Mouse (Mus musculus): Measurements from ENCODE around the gene Gm49450.
"Not testable (repeated sequence)": the region's sequence is repeated elsewhere in the genome, so short reads cannot be mapped to it uniquely, and the experiment has no call there.

Gene Gm49450

GRCm38 (mm10) chr15:98923031-98923537 lies 30.3 kb downstream of the Gm49450 start:
- DNase-seq, result no peak

GRCm38 (mm10) chr15:98922581-98922980 lies 30.8 kb downstream of the Gm49450 start:
- DNase-seq, result peak; percentile 60

- no peak for DNase-seq
Measured at GRCm38 (mm10) chr15:98921510-98921909, 31.8 kb downstream of the Gm49450 start.

GRCm38 (mm10) chr15:98918499-98918895 lies 34.9 kb downstream of the Gm49450 start:
- DNase-seq, result not testable (repeated sequence)

GRCm38 (mm10) chr15:98917538-98918498 lies 35.5 kb downstream of the Gm49450 start, which contains the start of gene Lmbr1l:
Lmbr1l (minus strand) TSS chr15:98918231.
- peak; percentile 99 for DNase-seq

GRCm38 (mm10) chr15:98917091-98917490 lies 36.3 kb downstream of the Gm49450 start:
- DNase-seq, result no peak

- DNase-seq, result peak; percentile 26
Measured at GRCm38 (mm10) chr15:98916016-98916415, 37.3 kb downstream of the Gm49450 start.

- no peak for DNase-seq
Measured at GRCm38 (mm10) chr15:98914903-98915302, 38.4 kb downstream of the Gm49450 start.

- peak; percentile 54 for DNase-seq
Measured at GRCm38 (mm10) chr15:98904692-98905091, 48.7 kb downstream of the Gm49450 start.

- DNase-seq, result no peak
Measured at GRCm38 (mm10) chr15:98902600-98902999, 50.8 kb downstream of the Gm49450 start.

- DNase-seq, result no peak
Measured at GRCm38 (mm10) chr15:98901530-98901929, 51.8 kb downstream of the Gm49450 start.

- DNase-seq, result peak; percentile 32
Measured at GRCm38 (mm10) chr15:98897928-98898800, 55.2 kb downstream of the Gm49450 start, which contains the start of gene Dhh. Dhh (minus strand) TSS chr15:98898540.

GRCm38 (mm10) chr15:98897495-98897894 lies 55.9 kb downstream of the Gm49450 start:
- peak; percentile 15 for DNase-seq

- peak; percentile 25 for DNase-seq
Measured at GRCm38 (mm10) chr15:98895635-98896589, 57.4 kb downstream of the Gm49450 start.

- DNase-seq, result no peak
Measured at GRCm38 (mm10) chr15:98894746-98895634, 58.4 kb downstream of the Gm49450 start.

GRCm38 (mm10) chr15:98893940-98894745 lies 59.2 kb downstream of the Gm49450 start, which contains the start of gene Rhebl1:
Rhebl1 (minus strand) TSS chr15:98894540.
- peak; percentile 64 for DNase-seq

- no peak for DNase-seq
Measured at GRCm38 (mm10) chr15:98893036-98893435, 60.3 kb downstream of the Gm49450 start.

- DNase-seq, result peak; percentile 66
Measured at GRCm38 (mm10) chr15:98891907-98892606, 61.3 kb downstream of the Gm49450 start.

- no peak for DNase-seq
Measured at GRCm38 (mm10) chr15:98891198-98891742, 62.1 kb downstream of the Gm49450 start.
